Mouse (Mus musculus) neural tube, embryonic 11.5 days (tissue): ENCODE results near the gene Cnot4. TPM values are rescaled to one million over a fixed set of nuclear protein-coding genes. Genes with fewer than 3 reads are reported as not detected.
"Not testable (repeated sequence)": the region's sequence is repeated elsewhere in the genome, so short reads cannot be mapped to it uniquely, and the experiment has no call there.

Source experiments
- ATAC-seq: fragments of 200-750 bp; cut with Nextera tagmentation; 2 replicates; pipeline ENCODE4 v1.8.0; 2017; ENCODE audit warnings: moderate number of reproducible peaks, mild to moderate bottlenecking, moderate TSS enrichment, moderate library complexity; ENCODE audit not compliant: insufficient read depth, low FRiP score, low TSS enrichment
- DNase-seq: peaks from one replicate; pipeline ENCODE4 v3.0.0-alpha.2; 2015; ENCODE audit warnings: low spot score
- H3K27ac ChIP-seq: fragments of 300-500 bp; sonication (generic); 2 replicates; pipeline ENCODE4 v1.5.1; 2014; ENCODE audit warnings: low read depth, mild to moderate bottlenecking, low read length
- H3K27me3 ChIP-seq: fragments of 300-500 bp; sonication (generic); 2 replicates; pipeline ENCODE4 v1.6.1; 2014; ENCODE audit warnings: mild to moderate bottlenecking, low read length, mixed read lengths; ENCODE audit not compliant: control insufficient read depth, insufficient read depth
- H3K36me3 ChIP-seq: fragments of 300-500 bp; sonication (generic); 2 replicates; pipeline ENCODE4 v1.6.1; 2014; ENCODE audit warnings: mild to moderate bottlenecking, low read length, moderate library complexity, mixed read lengths; ENCODE audit not compliant: control insufficient read depth, insufficient read depth
- H3K4me1 ChIP-seq: fragments of 300-500 bp; sonication (generic); 2 replicates; pipeline ENCODE4 v1.6.1; 2014; ENCODE audit warnings: low read length, mixed read lengths; ENCODE audit not compliant: control insufficient read depth, insufficient read depth
- H3K4me2 ChIP-seq: fragments of 300-500 bp; sonication (generic); 2 replicates; pipeline ENCODE4 v1.6.1; 2014; ENCODE audit warnings: low read depth, mild to moderate bottlenecking, moderate library complexity
- H3K4me3 ChIP-seq: fragments of 300-500 bp; sonication (generic); 2 replicates; pipeline ENCODE4 v1.5.1; 2014; ENCODE audit warnings: low read depth, low read length
- H3K9ac ChIP-seq: fragments of 300-500 bp; sonication (generic); 2 replicates; pipeline ENCODE4 v1.6.1; 2014; ENCODE audit warnings: mild to moderate bottlenecking, low read length
- H3K9me3 ChIP-seq: fragments of 300-500 bp; sonication (generic); 2 replicates; pipeline ENCODE4 v1.6.1; 2016; ENCODE audit warnings: low read length; ENCODE audit not compliant: control insufficient read depth
- WGBS: fragments of 180-500 bp; shearing (Covaris S2); extraction: QIAGEN DNeasy Blood & Tissue Kit; methylation state at CpG from one replicate; pipeline ENCODE4 v1.1.7; 2014; 5-methylcytosine and 5-hydroxymethylcytosine counted together
- polyA plus RNA-seq: library from polyadenylated mRNA; unstranded; fragments of >200 nt; fragmentation: Nextera tagmentation; extraction: Ambion mirVana; gene quantifications from 2 replicates; pipeline ENCODE4 v1.2.1, GENCODE M21; 2014

The Cnot4 gene
- polyA plus RNA-seq: 36.3 and 38.8 TPM in 2 replicates

GRCm38 (mm10) chr6:35133579-35134488 lies at the start of gene Cnot4:
Cnot4 (minus strand) TSS chr6:35133724.
- H3K4me1 ChIP-seq: peaks cover 2% of the 10 kb centered on the region; the same call in 1 of the 2 replicates
- H3K9me3 ChIP-seq: no peaks in the 10 kb centered on the region
- ATAC-seq: peak; percentile 98
- H3K27ac ChIP-seq: peak within 1 kb of the TSS; percentile 77
- no peaks in the 10 kb centered on the region for H3K36me3 ChIP-seq
- WGBS: under 1% methylated on average over 55 of the region's 55 CpGs
- H3K4me3 ChIP-seq: peak within 1 kb of the TSS; percentile 73
- DNase-seq: peak; percentile 99
- H3K27me3 ChIP-seq: no peaks in the 10 kb centered on the region
- H3K4me2 ChIP-seq: peak within 1 kb of the TSS; percentile 75
- peak within 1 kb of the TSS; percentile 78 for H3K9ac ChIP-seq

GRCm38 (mm10) chr6:35179299-35179698 lies 45.8 kb upstream of the Cnot4 start:
- not testable (repeated sequence) for H3K27me3 ChIP-seq, H3K4me3 ChIP-seq, H3K27ac ChIP-seq, H3K4me2 ChIP-seq, H3K9ac ChIP-seq, H3K4me1 ChIP-seq, H3K36me3 ChIP-seq, DNase-seq, H3K9me3 ChIP-seq, ATAC-seq
- 93% methylated on average over 3 of the region's 3 CpGs for WGBS

- Histone ChIP-seq H3K4me1 (0 out of 2 replicates have a peak, but pooled peaks cover 4% of the 10 kb centered on the region), H3K27ac (peak overlapping the region; percentile 95), H3K9me3 (no peaks in the 10 kb centered on the region), H3K4me2 (peak overlapping the region; percentile 83), H3K9ac (peak overlapping the region; percentile 95), H3K27me3 (no peaks in the 10 kb centered on the region), H3K4me3 (peak overlapping the region; percentile 85), H3K36me3 (no peaks in the 10 kb centered on the region)
- WGBS: under 1% methylated on average over 69 of the region's 69 CpGs
- ATAC-seq (peak; percentile 72), DNase-seq (peak; percentile 69)
Observed at GRCm38 (mm10) chr6:35177650-35178272, 44.2 kb upstream of the Cnot4 start.

- Histone ChIP-seq H3K4me1 (0 out of 2 replicates have a peak, but pooled peaks cover 4% of the 10 kb centered on the region), H3K9me3 (no peaks in the 10 kb centered on the region), H3K4me3 (peak within 1 kb of the TSS; percentile 85), H3K27me3 (no peaks in the 10 kb centered on the region), H3K4me2 (peak within 1 kb of the TSS; percentile 83), H3K9ac (peak within 1 kb of the TSS; percentile 95), H3K27ac (peak within 1 kb of the TSS; percentile 95), H3K36me3 (no peaks in the 10 kb centered on the region)
- DNase-seq: peak; percentile 90
- WGBS: 3% methylated on average over 34 of the region's 34 CpGs
- peak; percentile 92 for ATAC-seq
Observed at GRCm38 (mm10) chr6:35176979-35177649, 43.6 kb upstream of the Cnot4 start, which contains the start of gene Nup205. Nup205 (plus strand) TSS chr6:35177421.

GRCm38 (mm10) chr6:35173181-35173580 lies 39.7 kb upstream of the Cnot4 start:
- Histone ChIP-seq H3K4me1 (no peaks in the 10 kb centered on the region), H3K36me3 (no peaks in the 10 kb centered on the region), H3K9me3 (no peaks in the 10 kb centered on the region), H3K4me2 (no peak overlapping the region), H3K9ac (no peak overlapping the region), H3K27ac (no peak overlapping the region), H3K27me3 (no peaks in the 10 kb centered on the region), H3K4me3 (no peak overlapping the region)
- WGBS: 81% methylated on average over 4 of the region's 4 CpGs
- ATAC-seq (no peak), DNase-seq (no peak)

- not testable (repeated sequence) for H3K4me3 ChIP-seq, DNase-seq, H3K9me3 ChIP-seq, H3K9ac ChIP-seq, H3K4me1 ChIP-seq, H3K4me2 ChIP-seq, ATAC-seq, H3K36me3 ChIP-seq, H3K27me3 ChIP-seq, H3K27ac ChIP-seq
- WGBS: 74% methylated on average over 3 of the region's 3 CpGs
Observed at GRCm38 (mm10) chr6:35172028-35172427, 38.5 kb upstream of the Cnot4 start.

GRCm38 (mm10) chr6:35169250-35169649 lies 35.7 kb upstream of the Cnot4 start:
- Histone ChIP-seq H3K27ac (no peak overlapping the region), H3K9ac (no peak overlapping the region), H3K4me3 (no peak overlapping the region), H3K36me3 (no peaks in the 10 kb centered on the region), H3K27me3 (no peaks in the 10 kb centered on the region), H3K9me3 (no peaks in the 10 kb centered on the region), H3K4me1 (no peaks in the 10 kb centered on the region), H3K4me2 (no peak overlapping the region)
- no peak for ATAC-seq
- no peak for DNase-seq
- 80% methylated on average over 4 of the region's 4 CpGs for WGBS

- no peak overlapping the region for H3K27ac ChIP-seq
- ATAC-seq (no peak), DNase-seq (no peak)
- H3K27me3 ChIP-seq: no peaks in the 10 kb centered on the region
- no peaks in the 10 kb centered on the region for H3K4me1 ChIP-seq
- H3K9ac ChIP-seq: no peak overlapping the region
- no peaks in the 10 kb centered on the region for H3K36me3 ChIP-seq
- no peaks in the 10 kb centered on the region for H3K9me3 ChIP-seq
- H3K4me2 ChIP-seq: no peak overlapping the region
- no peak overlapping the region for H3K4me3 ChIP-seq
Observed at GRCm38 (mm10) chr6:35154540-35154939, 21.0 kb upstream of the Cnot4 start.
